8 mouse cellular contexts compared by ENCODE assay signal in genomic region chr2:104590829-104591117, GRCm38 (mm10). TPM values are rescaled to one million over a fixed set of nuclear protein-coding genes. Genes with fewer than 3 reads are reported as not detected.
A peak's percentile ranks its signal among the peaks of the same experiment; 100 is the strongest.
DNase-seq lines count a peak whose midpoint lies in the region; ATAC-seq and TF ChIP-seq lines count a peak whose summit lies in the region.

No protein-coding gene starts in this region.

- peak overlapping the region; percentile 63 for H3K4me2 ChIP-seq in lung, embryonic 16.5 days (ENCODE audit: low read depth, low read length)
- H3K4me2 ChIP-seq in limb, embryonic 11.5 days (ENCODE audit: low read depth, severe bottlenecking) = peak overlapping the region; percentile 59

- 0% methylated on average over 19 of the region's 19 CpGs for WGBS in lung, embryonic 16.5 days
- under 1% methylated on average over 19 of the region's 19 CpGs for WGBS in forebrain, embryonic 10.5 days
- WGBS in limb, embryonic 11.5 days = under 1% methylated on average over 19 of the region's 19 CpGs
- WGBS in small intestine, adult 2 months = 0% methylated on average over 19 of the region's 19 CpGs

- H3K36me3 ChIP-seq in lung, embryonic 16.5 days (ENCODE audit: control insufficient read depth, insufficient read depth, low read length) = no peaks in the 10 kb centered on the region
- peaks cover 16% of the 10 kb centered on the region for H3K36me3 ChIP-seq in forebrain, embryonic 10.5 days (replicated peaks)
- H3K36me3 ChIP-seq in limb, embryonic 11.5 days (ENCODE audit: control insufficient read depth, insufficient read depth, low read length) = no peaks in the 10 kb centered on the region
- peaks cover 1% of the 10 kb centered on the region; the same call in 1 of the 2 replicates for H3K36me3 ChIP-seq in small intestine, adult 2 months (ENCODE audit: control insufficient read depth, insufficient read depth, low read length)

- peak overlapping the region; percentile 94 for H3K9ac ChIP-seq in lung, embryonic 16.5 days (ENCODE audit: low read length)
- H3K9ac ChIP-seq in limb, embryonic 11.5 days (ENCODE audit: low read length) = peak overlapping the region; percentile 93

- TF ChIP-seq CTCF in small intestine, adult 2 months (IDR thresholded peaks at IDR 0.05; ENCODE audit: extremely low read depth, insufficient read length, insufficient replicate concordance, low read depth, low read length) = peak; percentile 1; the same call in 1 of the 2 replicates

- ATAC-seq in lung, embryonic 16.5 days (ENCODE audit: low read depth) = no peak
- no peak for ATAC-seq in limb, embryonic 11.5 days (ENCODE audit: insufficient number of reproducible peaks, low FRiP score, low TSS enrichment, low read depth)
- ATAC-seq in megakaryocyte-erythroid progenitor cell, adult 5-6 weeks (replicated peaks; ENCODE audit: low FRiP score, low TSS enrichment, poor library complexity, severe bottlenecking) = no peak; the same call in 1 of the 2 replicates

- DNase-seq in lung, postnatal 4 days = no peak
- DNase-seq in forebrain, embryonic 10.5 days (ENCODE audit: extremely low spot score, low spot score) = no peak
- no peak for DNase-seq in limb, embryonic 11.5 days (ENCODE audit: low spot score)
- no peak for DNase-seq in frontal cortex, postnatal 10 days (ENCODE audit: low spot score in 2 of 2)
- DNase-seq in B cell, adult 2 months = no peak

- H3K27me3 ChIP-seq in lung, embryonic 16.5 days (ENCODE audit: control insufficient read depth, insufficient read depth, low read depth, low read length) = no peaks in the 10 kb centered on the region
- H3K27me3 ChIP-seq in forebrain, embryonic 10.5 days (ENCODE audit: poor library complexity, severe bottlenecking) = no peaks in the 10 kb centered on the region
- H3K27me3 ChIP-seq in limb, embryonic 11.5 days (ENCODE audit: control insufficient read depth, insufficient read depth, low read length) = no peaks in the 10 kb centered on the region
- no peaks in the 10 kb centered on the region for H3K27me3 ChIP-seq in small intestine, adult 2 months (ENCODE audit: control insufficient read depth, insufficient read depth, low read length)

- no peak for TF ChIP-seq POLR2A in small intestine, adult 2 months (IDR thresholded peaks at IDR 0.05; ENCODE audit: low read depth, low read length)

- H3K9me3 ChIP-seq in lung, embryonic 16.5 days (ENCODE audit: control insufficient read depth, low read length) = no peaks in the 10 kb centered on the region
- no peaks in the 10 kb centered on the region for H3K9me3 ChIP-seq in forebrain, embryonic 10.5 days
- no peaks in the 10 kb centered on the region for H3K9me3 ChIP-seq in limb, embryonic 11.5 days (ENCODE audit: control insufficient read depth, low read length)

- H3K27ac ChIP-seq in lung, embryonic 16.5 days (ENCODE audit: low read length) = peak overlapping the region; percentile 83
- peak overlapping the region; percentile 96 for H3K27ac ChIP-seq in forebrain, embryonic 10.5 days
- H3K27ac ChIP-seq in limb, embryonic 11.5 days (replicated peaks; ENCODE audit: low read depth, low read length) = peak overlapping the region; percentile 61; the same call in 1 of the 2 replicates
- peak overlapping the region; percentile 61 for H3K27ac ChIP-seq in small intestine, adult 2 months (ENCODE audit: insufficient read depth, low read depth, low read length)

- peak overlapping the region; percentile 96 for H3K4me3 ChIP-seq in lung, embryonic 16.5 days (ENCODE audit: low read length)
- peak overlapping the region; percentile 94 for H3K4me3 ChIP-seq in forebrain, embryonic 10.5 days
- peak overlapping the region; percentile 90 for H3K4me3 ChIP-seq in limb, embryonic 11.5 days (ENCODE audit: low read depth, low read length)
- H3K4me3 ChIP-seq in small intestine, adult 2 months (ENCODE audit: low read depth, low read length) = peak overlapping the region; percentile 98

- peaks cover 12% of the 10 kb centered on the region for H3K4me1 ChIP-seq in lung, embryonic 16.5 days (replicated peaks; ENCODE audit: control insufficient read depth, insufficient read depth, low read length)
- H3K4me1 ChIP-seq in forebrain, embryonic 10.5 days = peaks cover 24% of the 10 kb centered on the region
- H3K4me1 ChIP-seq in limb, embryonic 11.5 days (ENCODE audit: control insufficient read depth, insufficient read depth, low read length) = peaks cover 4% of the 10 kb centered on the region
- no peaks in the 10 kb centered on the region; the same call in 1 of the 2 replicates for H3K4me1 ChIP-seq in small intestine, adult 2 months (ENCODE audit: control insufficient read depth, insufficient read depth, insufficient read length, low read length)

RNA-seq across cellular contexts. Expression of gene Cstf3, which starts 0.5 kb away (rescaled TPM):
- 55.4 and 60.5 TPM in 2 replicates for polyA plus RNA-seq in lung, embryonic 16.5 days (2015; fragmentation: Nextera tagmentation; extraction: Ambion mirVana)
- polyA plus RNA-seq in forebrain, embryonic 10.5 days (2016; fragmentation: Nextera tagmentation; extraction: Ambion mirVana) = 96.5 and 104 TPM in 2 replicates
- polyA plus RNA-seq in limb, embryonic 11.5 days (2014; fragmentation: Nextera tagmentation; extraction: Ambion mirVana) = 87.9 and 91.1 TPM in 2 replicates
- polyA plus RNA-seq in small intestine, adult 2 months (2012; rRNA removed) = 0.77 and 2.4 TPM in 2 replicates
- total RNA-seq in megakaryocyte-erythroid progenitor cell, adult 5-6 weeks (2014; fragmentation: Nextera tagmentation) = 47.9 and 53.6 TPM in 2 replicates
- total RNA-seq in megakaryocyte-erythroid progenitor cell, adult 5-6 weeks (2017) = 22.3 and 30.7 TPM in 2 replicates

Comparison
In these comparisons a context has a peak if more than half of its experiments do, and no peak if none do; other contexts are left out.
1. RNA of gene Cstf3, which starts 0.5 kb away (polyA plus RNA-seq): 96.5 to 104 TPM in forebrain, embryonic 10.5 days, 87.9 to 91.1 TPM in limb, embryonic 11.5 days and 55.4 to 60.5 TPM in lung, embryonic 16.5 days; 0.77 to 2.4 TPM in small intestine, adult 2 months; every median in the first group is over 10 times any median in the second.
2. Peak in every context shown above with its lines, with median percentiles within 50 percentile points of each other: H3K27ac ChIP-seq and H3K4me3 ChIP-seq.